Mouse (Mus musculus) urinary bladder, adult 2 months (tissue): ENCODE measurements around the gene Mcm9. TPM values are rescaled to one million over a fixed set of nuclear protein-coding genes. Genes with fewer than 3 reads are reported as not detected.

Experiments used
- DNase-seq: peaks from one replicate; pipeline ENCODE4 v3.0.0; 2022; ENCODE audit warnings: low spot score
- polyA plus RNA-seq: library from polyadenylated mRNA; depleted of rRNA; stranded (reverse); fragments of >200 nt; gene quantifications from 2 replicates; pipeline ENCODE4 v1.2.3, GENCODE M21; 2012

Mcm9 gene
- polyA plus RNA-seq, 1 experiment: 5.0 TPM

DNA sequence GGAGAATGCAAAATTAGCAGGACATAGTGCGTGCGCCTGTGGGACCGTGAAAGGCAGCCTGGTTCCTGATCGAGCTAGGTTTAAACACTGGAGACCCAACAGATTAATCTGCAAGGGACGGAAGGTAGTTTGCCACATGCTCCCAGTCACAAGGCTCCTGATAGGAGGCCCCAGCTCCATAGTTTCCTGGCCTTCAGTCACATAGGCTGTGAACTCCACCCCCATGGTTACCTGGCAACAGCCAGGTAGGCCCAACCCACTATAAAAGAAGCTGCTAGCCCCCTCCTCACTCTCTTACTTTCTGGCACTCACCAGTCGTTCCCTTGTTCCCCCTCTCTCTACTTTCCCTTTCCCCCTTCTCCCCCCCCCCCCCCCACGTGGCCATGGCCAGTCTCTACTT is 50.1 kb downstream of the Mcm9 start:
- DNase-seq: no peak

DNA sequence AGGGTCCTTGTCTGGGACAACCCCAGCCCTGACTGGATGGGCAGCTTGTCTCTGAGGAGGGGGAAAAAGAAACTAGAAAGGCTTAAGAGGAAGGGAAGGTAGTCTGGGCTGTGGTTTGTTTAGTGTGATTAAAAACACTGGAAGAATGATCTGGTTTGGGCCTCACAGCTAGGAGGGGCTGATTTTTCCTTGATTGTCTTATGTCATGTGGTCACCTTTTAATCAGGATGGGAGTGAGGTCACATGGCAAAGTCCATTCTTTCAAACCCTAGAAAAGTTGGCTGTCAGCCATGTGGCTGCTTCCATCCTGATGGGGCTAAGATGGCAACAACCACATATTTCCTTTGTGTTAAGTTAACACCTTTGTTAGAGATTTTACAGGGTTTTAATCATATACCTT is 61.7 kb downstream of the Mcm9 start:
- DNase-seq: no peak

DNA sequence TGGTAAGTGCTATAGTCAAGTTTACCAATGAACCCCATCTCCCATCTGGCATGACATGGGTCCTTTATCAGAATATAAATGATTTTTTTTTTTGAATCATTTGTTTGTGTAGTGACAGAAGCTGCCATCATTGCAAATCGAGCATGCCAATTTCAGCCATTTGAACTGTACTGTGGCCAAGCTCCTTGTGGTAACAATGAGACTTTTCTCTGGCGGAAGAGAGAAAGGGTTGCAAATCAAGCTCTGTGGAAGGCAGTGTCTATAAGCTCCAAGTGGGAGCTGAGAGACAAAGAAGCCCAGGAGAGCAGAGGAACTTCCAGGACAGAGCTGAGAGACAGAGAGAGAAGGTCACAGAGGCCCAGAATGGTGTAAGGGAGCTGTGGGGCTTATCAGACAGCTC is 64.7 kb downstream of the Mcm9 start:
- DNase-seq: no peak

DNA sequence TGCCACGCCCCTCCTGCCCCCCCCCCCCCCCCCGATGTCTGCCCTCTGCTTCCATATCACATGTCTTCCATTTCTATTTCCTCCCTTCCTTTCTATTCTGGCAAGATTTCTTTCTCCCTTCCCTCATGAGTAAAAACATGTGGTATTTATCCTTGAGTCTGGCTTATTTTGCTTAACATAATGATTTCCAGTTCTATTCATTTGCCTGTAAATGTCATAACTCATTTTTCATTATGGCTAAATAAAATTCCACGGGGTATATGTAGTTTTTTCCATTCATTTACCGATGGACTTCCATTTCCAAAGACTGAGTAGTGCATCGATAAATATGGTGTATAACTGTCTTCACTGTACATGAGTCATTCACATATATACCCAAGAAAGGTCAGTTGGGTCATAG is 68.2 kb downstream of the Mcm9 start:
- no peak for DNase-seq

DNA sequence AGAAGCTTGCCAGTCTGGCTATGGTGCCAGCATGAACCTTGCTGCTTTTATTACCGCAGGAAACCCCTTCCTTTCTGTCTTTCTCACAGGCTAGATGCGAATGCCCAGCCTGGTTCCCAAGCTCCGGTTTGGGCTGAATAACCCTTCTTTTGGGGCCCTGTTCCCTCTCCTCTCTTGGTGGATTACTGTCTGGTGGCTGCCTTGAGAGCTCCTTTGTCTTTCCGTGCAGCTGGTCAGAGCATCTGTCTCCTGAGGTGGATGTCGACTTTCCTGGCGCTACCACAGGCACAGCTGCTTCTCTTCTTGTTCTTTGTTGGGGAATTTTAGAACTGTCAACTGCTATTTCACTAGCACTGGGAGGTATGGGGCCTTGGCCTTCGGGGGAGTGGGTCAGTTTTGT is 92.6 kb downstream of the Mcm9 start:
- DNase-seq: no peak

DNA sequence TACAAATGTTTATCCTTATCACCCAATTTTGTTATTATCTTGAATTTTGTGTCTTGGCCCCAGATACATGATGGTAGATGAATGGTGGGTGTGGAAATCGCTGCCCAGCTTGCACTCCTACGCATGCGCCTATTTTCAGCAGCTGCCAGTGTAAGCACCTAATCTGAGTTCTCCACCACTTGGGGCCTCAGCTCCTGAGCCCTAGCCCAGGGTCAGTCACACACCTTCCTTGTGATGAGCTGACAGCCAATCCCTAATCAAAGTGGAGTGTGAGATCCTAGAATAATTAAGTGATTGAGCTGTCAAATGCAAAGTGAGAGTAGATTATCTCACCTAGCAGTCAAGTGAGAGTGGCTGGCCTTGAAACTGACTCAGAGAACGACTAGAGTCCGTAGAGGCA is 97.9 kb downstream of the Mcm9 start:
- DNase-seq: no peak

DNA sequence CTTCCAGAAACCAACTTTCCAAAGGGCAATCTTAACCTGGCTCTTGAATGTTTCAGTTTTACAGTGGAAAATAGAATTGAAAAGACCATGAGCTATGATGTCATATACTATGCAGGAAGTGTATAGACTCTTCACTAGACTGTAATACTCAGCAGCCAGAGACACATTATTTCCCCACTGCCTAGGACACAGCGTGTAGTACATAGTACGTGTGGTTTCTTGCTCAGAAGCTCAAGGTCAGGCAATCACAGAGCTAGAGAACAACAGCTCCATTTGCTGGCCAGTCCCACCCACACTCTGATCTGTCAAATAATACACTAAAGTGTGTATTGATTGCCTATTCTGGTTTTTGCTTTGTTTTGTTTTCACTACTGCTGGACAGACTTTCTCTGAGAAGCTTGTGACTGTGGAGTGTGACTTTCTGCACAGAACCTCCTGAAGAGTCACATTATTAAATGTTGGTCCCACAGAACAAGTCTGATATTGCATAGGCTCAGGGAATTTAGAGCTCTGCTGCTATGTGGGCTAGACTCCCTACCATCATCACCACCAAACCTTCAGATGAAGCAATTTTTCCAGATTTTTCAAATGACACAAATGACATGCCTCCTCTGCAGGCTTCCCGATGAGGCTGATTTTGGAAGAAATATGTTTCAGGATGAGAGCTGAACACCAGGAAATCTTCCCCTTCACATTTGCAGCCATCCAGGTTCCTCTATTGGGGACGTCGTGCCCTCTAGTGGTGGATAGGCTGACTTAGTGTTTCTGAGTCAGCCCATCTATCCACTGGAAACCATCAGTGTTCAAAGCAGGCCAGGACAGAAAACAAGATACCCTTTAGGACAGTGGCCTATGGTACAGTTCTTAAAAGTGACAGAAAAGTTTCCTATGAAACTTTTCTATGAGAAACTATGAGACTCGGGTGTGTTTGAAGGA is 102.1 kb downstream of the Mcm9 start:
- no peak for DNase-seq

DNA sequence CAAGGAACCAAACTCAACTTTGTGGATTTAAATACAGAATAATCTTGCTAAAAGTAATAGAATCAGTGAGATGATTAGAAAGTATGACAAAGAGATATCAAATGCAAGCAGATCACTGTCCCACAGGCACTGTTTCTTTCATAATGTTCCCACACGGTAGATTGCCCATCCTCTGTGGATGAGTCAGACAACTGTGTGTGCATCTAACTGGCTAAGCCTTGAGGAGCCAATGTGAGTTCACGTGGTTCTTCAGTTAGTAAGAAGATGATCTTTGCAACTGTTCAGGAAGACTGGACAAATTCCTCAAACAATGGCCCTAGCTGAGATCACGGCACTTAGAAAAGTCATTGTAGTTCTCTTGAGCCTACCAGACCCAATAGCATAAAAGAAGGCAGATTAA is 102.9 kb downstream of the Mcm9 start:
- no peak for DNase-seq

DNA sequence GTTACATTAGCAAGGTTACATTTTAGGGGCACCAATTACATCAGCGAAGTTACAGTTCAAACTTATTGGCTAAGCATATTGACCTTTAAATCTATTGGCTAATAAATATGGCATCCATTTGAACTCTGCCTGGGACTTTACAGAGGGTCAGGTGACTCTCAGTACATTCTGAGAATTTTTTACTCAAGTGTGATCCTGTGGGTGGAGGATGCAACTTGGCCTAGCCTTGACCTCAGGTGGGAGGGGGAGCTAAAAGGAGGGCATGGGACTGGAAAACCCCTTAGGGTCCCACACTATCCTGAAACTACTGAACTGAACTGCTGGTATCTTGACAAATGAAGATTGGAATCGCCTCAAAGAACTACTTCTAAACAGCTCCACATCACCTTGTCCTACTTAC is 103.9 kb downstream of the Mcm9 start:
- no peak for DNase-seq

DNA sequence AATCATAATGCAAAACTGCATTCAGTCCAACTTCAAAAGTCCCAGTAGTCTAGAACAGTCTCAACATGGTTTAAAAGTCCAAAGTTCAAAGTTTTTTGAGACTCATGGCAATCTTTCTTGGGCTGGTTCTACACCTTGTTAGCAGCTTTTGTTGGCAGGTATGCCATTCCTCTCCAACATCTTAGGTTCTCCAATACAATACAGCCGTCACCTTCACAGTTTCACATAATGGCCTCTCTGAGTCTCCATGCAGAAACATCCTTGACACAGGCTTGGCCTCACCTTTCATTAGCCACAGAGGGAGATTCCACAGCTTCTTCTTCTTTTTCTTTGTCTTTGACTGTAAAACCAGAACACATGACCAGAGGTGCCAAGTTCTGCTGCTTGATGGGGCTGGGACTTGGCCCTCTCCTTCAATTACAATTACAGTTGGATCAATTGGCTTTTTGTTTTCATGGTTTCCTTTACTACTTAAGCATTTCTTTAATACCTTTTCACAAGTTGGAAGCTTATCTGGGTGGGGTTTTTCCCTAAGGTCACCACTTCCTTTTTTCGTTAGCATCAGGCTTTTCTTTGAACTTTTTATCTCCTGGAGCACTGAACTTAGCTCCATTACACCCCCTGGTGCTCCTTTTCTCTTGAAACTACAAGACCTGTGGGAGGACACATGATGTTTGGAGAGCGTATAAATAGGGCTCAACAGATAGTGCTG is 104.8 kb downstream of the Mcm9 start:
- DNase-seq: no peak

DNA sequence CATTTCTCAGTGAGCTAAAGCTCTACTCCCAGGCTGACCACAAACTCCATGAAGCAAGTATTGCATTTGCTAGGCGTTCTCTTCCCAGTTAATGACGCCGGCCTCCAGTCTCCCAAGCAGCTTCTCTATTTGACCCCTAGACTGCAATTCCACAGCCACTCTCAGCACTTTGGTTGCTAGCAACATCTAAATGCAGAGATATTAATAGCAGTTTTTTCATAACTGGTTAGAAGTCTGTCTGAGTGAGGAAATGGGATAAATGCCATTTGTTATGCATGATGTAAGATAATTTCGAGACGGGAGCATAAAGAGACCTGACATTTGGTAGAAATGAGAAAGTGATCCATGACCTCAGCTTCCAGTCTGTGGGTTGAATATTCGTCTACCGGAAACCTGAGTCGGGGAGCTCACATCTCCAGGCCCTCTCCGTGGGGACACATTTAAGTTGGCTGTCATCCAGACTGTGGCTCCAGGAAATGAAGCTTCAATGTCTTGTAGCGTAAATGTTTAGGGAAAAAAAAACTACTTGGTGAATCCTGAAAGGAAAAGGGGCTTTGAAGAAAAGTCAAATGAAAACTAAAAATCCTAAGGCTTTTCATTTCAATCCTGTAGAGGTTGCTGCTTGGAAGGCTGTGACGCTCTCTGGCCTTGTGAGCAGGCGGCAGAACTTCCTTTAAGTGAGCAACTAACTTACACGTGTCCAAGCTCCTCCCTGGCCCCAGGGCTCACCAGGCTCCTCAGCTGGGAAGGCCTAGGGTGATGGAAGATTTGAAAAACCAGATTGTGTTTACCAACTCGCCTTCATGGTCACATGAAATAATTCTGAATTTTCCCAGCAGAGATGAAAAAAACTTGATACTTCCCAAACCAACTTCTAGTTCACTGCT is 110.9 kb downstream of the Mcm9 start:
- DNase-seq: no peak

DNA sequence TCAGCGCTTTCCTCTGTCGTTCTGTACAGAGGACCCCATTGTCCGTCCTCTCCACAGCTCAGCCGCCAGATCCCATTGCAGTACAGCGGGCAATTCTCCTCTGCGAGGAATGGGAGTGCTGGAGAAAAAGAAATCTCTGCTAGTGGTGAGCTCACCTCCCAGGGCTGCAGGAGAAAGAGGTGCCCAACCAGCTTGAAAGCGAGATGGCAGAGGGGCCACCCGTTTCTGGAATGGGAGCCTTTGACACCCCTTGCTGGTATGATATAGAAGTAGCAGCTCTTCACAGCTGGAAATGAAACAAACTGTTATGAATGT is 111.7 kb downstream of the Mcm9 start:
- no peak for DNase-seq

DNA sequence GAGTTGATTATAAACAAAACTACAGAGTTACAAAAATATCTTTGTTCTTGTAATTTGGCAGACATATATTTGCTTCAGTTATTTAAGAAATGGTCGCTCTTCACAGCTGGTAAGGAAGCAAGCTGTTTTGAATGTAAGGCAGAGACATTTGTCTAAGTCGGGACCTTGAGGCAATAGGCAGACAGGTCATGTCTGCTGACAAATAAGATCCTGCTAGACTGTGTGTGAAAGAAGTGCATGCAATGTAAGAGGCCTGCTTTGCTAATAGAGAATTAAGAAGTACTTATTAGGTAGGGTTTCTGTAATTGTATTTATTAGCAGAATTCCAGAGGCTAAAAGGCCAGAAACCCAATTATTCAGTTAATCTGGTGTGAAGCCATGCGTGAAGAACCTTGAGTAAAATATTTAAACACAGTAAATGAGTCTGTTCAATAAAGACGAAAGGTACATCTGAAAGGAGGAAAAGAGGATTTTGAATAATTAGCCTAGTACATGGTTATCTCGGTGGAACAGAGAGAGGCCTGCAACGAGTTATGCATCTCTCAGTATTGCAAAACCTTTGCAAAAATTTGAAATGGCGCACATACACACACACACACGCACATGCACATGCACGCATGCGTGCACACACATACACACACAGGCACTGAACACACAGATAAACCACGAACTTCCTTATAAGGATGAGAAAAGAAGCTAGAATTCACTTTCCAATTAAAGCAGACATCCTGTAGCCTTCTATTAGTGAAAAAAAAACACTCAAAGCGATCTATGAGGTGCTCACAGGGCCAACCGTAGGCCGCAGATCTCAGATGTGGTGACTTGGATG is 112.3 kb downstream of the Mcm9 start:
- no peak for DNase-seq

DNA sequence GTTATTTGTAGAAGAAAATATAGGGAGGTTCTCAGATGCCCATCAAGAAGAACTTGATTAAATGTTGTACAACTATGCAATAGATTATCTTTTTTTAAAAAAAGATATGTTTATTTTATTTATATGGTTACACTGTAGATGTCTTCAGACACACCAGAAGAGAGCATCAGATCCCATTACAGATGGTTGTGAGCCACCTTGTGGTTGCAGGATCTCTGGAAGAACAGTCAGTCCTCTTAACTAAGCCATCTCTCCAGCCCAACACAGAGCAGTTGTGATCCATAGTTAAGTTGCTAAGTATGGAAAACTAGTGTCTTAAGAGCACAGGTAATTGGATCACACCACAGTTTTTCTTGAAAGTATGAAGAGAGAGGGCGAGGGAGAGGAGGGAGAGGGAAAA is 117.7 kb downstream of the Mcm9 start:
- no peak for DNase-seq

DNA sequence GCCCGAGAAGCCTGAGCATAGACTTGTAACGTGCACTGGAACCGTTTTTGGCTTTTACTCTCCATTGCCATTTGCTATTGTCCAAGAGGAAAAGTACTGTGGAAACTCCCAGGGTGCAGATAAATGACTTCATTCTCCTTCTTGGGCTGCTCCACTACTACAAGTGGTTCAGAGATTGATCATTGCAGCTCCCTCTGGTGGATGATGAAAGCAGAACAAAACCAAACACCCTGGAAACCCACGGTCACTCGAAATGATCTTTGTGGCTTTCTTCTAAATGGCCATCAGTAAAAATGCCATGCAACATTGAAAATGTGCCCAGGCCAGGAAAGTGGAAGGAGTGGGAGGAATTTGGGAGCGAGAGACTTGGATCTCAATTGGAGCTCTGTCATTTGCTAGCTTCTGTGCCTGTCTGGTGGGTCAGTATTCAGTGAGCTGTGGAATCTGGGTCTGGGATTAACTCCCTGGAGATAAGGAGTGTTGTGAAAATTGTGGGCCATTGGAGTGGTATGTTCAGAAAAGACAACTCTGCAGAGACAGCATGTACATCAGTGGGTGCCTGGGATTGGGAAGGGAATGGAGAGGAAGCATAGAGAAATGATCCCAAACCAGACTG is 121.0 kb downstream of the Mcm9 start:
- DNase-seq: no peak

DNA sequence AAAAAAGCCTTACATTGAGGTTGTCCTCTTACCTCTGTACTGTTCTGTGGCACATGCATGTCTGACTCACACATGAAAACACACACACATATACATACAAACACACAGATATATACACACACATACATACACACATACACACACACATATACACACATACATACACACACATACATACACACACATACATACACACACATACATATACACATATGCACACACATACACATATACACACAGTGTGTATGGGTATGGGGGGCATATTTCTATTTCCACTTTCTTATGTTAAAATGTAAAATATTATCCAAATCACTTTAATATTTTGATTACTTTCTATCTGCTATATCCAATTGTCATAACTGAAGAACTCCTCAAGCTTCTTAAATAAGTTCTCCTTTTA is 121.6 kb downstream of the Mcm9 start:
- DNase-seq: no peak

DNA sequence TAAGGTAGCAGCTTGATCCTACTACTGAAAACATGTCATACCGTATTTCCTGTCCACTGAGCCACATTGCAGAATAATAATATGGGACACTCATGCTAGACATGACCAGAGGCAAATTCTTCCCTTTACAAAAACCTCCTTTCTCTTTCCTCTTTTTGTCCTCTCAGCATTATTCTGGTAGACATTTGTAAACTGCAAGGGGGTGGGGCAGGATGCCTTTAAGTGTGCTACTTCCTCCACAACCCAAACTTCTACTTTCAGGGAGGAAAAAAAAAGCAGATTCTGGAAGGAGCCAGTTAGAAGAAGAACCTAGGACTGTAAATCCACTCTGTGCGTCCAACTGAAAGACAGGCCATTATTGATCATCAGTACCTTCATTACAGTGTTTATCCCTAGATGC is 124.7 kb downstream of the Mcm9 start:
- DNase-seq: no peak

DNA sequence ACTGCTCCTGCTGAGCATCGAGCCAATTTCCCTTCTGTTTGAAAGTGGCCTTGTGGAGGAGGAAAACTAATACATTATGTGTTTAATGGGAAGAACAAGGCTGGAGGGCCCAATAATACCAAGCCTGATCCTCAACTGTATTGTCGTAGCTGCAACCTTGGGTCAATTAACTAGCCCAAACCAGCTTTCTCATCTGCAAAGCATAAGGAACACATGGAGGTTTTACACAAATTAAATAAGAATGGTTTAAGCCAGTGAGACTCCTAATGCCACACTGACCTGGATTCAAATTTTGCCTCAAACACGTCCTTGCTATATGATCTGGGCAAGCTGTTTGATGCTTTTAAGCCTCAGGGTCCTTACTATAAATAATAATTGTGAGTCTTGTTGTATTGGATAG is 125.2 kb downstream of the Mcm9 start:
- no peak for DNase-seq

DNA sequence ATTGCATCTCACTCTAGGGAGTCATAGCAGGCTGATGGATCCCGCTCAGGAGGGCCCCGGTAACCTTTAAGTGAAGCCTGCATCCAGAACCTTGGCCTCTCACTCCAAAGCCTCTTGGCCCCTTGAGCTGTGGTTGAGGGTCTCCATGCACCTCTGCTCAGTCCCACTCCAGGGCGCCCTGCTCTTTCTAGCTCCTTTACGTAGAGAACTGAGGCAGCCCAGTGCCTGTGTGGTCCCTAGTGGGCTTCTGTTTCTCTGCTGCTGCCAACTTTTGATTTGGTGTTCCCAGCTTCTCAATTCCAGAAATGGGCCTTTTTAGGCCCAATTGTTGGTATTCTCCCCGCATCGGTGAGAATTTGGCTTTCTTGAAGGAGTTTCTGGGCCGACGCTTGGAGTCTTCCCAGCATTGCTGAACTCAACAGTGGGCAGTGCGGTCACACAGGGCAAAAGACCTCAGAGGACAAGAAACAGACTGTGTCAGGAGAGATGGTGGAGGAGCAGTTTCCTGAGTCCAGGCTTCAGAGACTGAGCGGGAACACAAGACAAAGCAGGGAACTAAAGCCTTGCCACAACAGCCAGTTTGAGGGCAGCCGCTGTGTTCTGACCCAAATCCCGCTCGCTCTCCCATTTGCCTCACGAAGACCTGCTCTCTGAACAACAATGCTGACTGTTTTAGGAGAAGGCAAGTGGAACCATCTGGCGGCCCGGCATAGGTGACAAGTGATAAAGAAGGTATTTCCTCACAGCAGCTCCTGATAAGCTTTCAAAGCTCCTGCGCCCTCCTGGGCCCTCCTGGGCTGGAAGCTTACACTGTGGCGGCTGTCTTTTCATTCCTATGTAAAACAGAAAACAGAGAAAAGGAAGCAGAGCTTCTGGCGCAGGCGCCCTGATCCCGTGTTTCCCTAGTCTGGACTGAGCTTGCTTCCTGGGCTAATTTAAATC is 127.1 kb downstream of the Mcm9 start:
- no peak for DNase-seq

DNA sequence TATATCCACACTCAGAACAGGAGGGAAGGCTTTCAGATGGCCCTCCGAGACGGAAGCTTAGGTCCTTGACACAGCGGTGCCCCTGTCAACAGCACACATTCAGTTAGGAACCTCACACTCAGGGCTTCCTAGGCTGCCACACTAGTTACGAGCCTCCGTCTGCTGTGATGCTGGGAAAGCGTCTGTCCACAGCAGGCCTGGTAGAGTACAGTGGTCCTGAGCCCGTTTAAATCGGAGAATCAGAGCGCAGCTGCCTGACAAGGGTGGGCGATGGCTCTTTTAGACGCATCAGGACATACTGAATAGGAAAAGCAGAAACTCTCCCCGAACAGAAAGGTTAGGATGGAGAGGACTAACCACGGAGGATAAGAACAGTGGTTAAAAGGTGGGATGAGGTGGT is 127.8 kb downstream of the Mcm9 start:
- DNase-seq: no peak
